Mouse (Mus musculus) G1E (cell line): Measurements from ENCODE around the gene Thsd4. TPM values are rescaled to one million over a fixed set of nuclear protein-coding genes. Genes with fewer than 3 reads are reported as not detected.
"Not testable (repeated sequence)": the region's sequence is repeated elsewhere in the genome, so short reads cannot be mapped to it uniquely, and the experiment has no call there.

ENCODE experiments used
- ATAC-seq: 2 replicates; pipeline ENCODE4 v1.8.0; 2016; ENCODE audit warnings: mild to moderate bottlenecking; ENCODE audit not compliant: insufficient number of reproducible peaks, poor library complexity, low FRiP score, severe bottlenecking; ENCODE audit errors: extremely low read depth
- DNase-seq: peaks from one replicate; pipeline ENCODE4 v3.0.0; 2012; ENCODE audit warnings: low spot score
- H3K27me3 ChIP-seq: 2 replicates; pipeline ENCODE4 v1.6.1; 2012; ENCODE audit warnings: mild to moderate bottlenecking, low read length, inconsistent platforms; ENCODE audit not compliant: insufficient read depth
- H3K36me3 ChIP-seq: replicated peaks from 2 replicates; pipeline ENCODE3; 2012; ENCODE audit warnings: mild to moderate bottlenecking, inconsistent platforms
- H3K4me1 ChIP-seq: 2 replicates; pipeline ENCODE4 v1.6.1; 2012; ENCODE audit warnings: low read depth, low read length, inconsistent platforms, mixed read lengths; ENCODE audit not compliant: insufficient read depth
- H3K4me3 ChIP-seq: 2 replicates; pipeline ENCODE4 v1.5.1; 2012; ENCODE audit warnings: low read depth, mild to moderate bottlenecking, inconsistent platforms, low read length, moderate library complexity, mixed read lengths
- H3K9me3 ChIP-seq: replicated peaks from 2 replicates; pipeline ENCODE4 v1.6.1; 2012; ENCODE audit warnings: inconsistent platforms
- CTCF ChIP-seq: IDR thresholded peaks from 2 replicates; pipeline ENCODE4 v1.5.1; 2012; ENCODE audit warnings: low read depth, low read length, inconsistent platforms, mixed read lengths
- GATA1 ChIP-seq: IDR thresholded peaks from 2 replicates; pipeline ENCODE4 v1.6.1; 2012; ENCODE audit warnings: borderline replicate concordance, low read length, inconsistent platforms, mixed read lengths
- GATA2 ChIP-seq: IDR thresholded peaks from 2 replicates; pipeline ENCODE4 v1.6.1; 2012; ENCODE audit warnings: low read depth, low read length, inconsistent platforms, borderline replicate concordance
- POLR2AphosphoS5 ChIP-seq: IDR thresholded peaks from 2 replicates; pipeline ENCODE4 v1.6.1; 2012; ENCODE audit warnings: low read depth, low read length, inconsistent platforms; ENCODE audit not compliant: insufficient replicate concordance
- TAL1 ChIP-seq: conservative IDR thresholded peaks from 2 replicates; pipeline ENCODE4 v1.6.1; 2012; ENCODE audit warnings: low read depth, low read length, inconsistent platforms, mixed read lengths
- polyA plus RNA-seq: library from polyadenylated mRNA; stranded (reverse); fragments of >175 nt; gene quantifications from 2 replicates; pipeline ENCODE4 v1.2.3, GENCODE M21; 2012
- total RNA-seq, 2 experiments: library from RNA; stranded (forward) in 1 of 2; stranded (reverse) in 1 of 2; fragments of 200-1000 nt in 1 of 2; fragments of >200 nt in 1 of 2; fragmentation: Nextera tagmentation in 1 of 2; gene quantifications; 2 replicates each; pipeline ENCODE4 v1.2.3; 2014 to 2017

Gene Thsd4
- total and polyA plus RNA-seq, 3 experiments: 1.8 to 2.8 (median 2.4) TPM

DNA sequence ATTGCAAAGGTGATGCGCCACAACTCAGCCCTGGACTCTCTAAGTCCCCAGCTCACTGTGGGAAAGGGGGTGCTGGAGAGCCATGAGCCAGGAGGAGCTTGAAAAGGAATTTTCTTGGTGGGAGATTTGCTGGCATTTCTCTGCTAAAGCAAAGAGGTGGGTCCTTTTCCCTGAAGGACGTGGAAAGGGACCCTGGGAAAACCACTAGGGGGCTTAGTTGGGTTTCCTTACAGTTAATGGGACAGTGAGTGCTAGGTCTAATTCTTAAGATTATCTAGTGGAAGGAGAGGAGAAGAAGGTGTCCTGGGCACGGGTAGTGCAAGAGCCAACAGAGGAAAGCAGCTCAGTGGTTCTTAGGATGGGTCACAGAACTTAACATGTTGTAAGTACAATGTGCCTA is 238.3 kb downstream of the Thsd4 start:
- ATAC-seq (no peak), DNase-seq (no peak)
- no peak overlapping the region for H3K4me3 ChIP-seq
- no peaks in the 10 kb centered on the region for H3K9me3 ChIP-seq
- TF ChIP-seq GATA1: no peak
- no peak for TF ChIP-seq TAL1
- no peak for TF ChIP-seq POLR2AphosphoS5
- no peak for TF ChIP-seq GATA2
- TF ChIP-seq CTCF: no peak
- no peaks in the 10 kb centered on the region for H3K36me3 ChIP-seq
- H3K4me1 ChIP-seq: peaks cover 27% of the 10 kb centered on the region
- peaks cover 27% of the 10 kb centered on the region for H3K27me3 ChIP-seq

DNA sequence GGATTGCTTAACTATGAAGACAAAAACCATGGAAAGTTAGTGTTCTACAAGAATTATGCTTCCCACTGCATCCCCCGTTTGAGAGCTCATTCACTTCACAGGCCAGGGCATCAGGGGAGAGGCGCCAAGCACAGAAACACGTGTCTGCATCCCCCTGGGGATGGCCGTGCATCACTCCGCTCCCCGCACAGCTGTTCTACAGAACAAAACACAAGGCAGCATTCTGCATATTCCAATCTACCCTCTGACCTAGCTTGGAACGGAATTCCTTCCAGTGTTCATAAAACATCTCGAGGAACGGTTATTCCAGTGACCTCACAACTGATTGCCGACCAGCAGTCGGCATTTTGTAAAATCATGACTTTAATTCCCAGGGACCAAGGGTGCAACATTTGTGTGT is 240.6 kb downstream of the Thsd4 start:
- TF ChIP-seq POLR2AphosphoS5 (no peak), CTCF (no peak), GATA1 (no peak), TAL1 (no peak), GATA2 (no peak)
- H3K9me3 ChIP-seq: no peaks in the 10 kb centered on the region
- no peaks in the 10 kb centered on the region for H3K36me3 ChIP-seq
- no peak for ATAC-seq
- no peak for DNase-seq
- peaks cover 27% of the 10 kb centered on the region for H3K27me3 ChIP-seq
- no peak overlapping the region for H3K4me3 ChIP-seq
- peaks cover 39% of the 10 kb centered on the region for H3K4me1 ChIP-seq

DNA sequence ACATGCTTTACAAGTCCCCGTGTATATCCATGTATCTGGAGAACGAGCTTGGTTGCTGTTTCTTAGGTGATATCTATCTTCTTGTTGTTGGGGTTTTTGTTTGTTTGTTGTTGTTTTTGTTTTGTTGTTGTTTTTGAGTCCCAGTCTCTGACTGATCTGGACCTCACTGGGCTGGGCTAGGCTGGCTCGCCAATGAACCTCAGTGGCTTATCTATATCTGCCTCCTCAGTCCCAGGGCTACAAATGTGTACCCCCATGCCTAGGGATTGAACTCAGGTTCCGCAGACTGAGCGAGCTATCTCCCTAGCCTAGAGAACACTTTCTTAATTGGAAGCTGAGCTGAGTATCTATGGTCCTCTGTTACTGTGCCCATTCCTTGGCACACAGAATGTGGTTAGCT is 241.1 kb downstream of the Thsd4 start:
- ATAC-seq (no peak), DNase-seq (no peak)
- H3K4me1 ChIP-seq: peaks cover 40% of the 10 kb centered on the region

DNA sequence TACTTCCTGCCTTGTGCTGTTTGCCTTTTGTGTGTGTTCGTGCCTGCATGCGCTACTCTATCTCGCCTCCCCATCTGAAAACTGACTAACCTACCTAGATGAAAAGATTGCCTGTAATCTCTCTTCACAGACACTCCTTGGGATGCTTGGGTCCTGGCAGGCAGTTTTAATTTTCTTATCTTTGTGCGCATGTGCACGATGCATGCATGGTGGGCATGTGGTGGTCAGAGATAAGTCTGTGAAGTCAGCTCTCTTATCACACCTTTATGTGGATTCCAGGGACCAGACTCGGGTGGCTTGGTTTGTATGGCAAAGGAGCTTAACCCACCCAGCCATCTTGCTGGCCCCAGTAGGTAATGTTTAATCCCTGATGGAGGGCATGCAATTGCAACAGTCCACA is 242.3 kb downstream of the Thsd4 start:
- TF ChIP-seq POLR2AphosphoS5 (no peak), GATA1 (no peak), GATA2 (peak; percentile 52; the same call in 1 of the 2 replicates), CTCF (no peak), TAL1 (peak; percentile 92)
- peaks cover 26% of the 10 kb centered on the region for H3K27me3 ChIP-seq
- no peaks in the 10 kb centered on the region for H3K36me3 ChIP-seq
- DNase-seq: peak; percentile 39
- peak; percentile 75 for ATAC-seq
- peaks cover 48% of the 10 kb centered on the region for H3K4me1 ChIP-seq
- H3K9me3 ChIP-seq: no peaks in the 10 kb centered on the region
- H3K4me3 ChIP-seq: peak overlapping the region; percentile 44; the same call in 1 of the 2 replicates

More for the DNA sequence above, 241.1 kb downstream of the Thsd4 start:
- Histone ChIP-seq H3K27me3 (peaks cover 27% of the 10 kb centered on the region), H3K9me3 (no peaks in the 10 kb centered on the region), H3K36me3 (no peaks in the 10 kb centered on the region), H3K4me3 (no peak overlapping the region; the same call in 1 of the 2 replicates)
- TF ChIP-seq TAL1: no peak
- no peak for TF ChIP-seq CTCF
- TF ChIP-seq POLR2AphosphoS5: no peak
- TF ChIP-seq GATA2: no peak

DNA sequence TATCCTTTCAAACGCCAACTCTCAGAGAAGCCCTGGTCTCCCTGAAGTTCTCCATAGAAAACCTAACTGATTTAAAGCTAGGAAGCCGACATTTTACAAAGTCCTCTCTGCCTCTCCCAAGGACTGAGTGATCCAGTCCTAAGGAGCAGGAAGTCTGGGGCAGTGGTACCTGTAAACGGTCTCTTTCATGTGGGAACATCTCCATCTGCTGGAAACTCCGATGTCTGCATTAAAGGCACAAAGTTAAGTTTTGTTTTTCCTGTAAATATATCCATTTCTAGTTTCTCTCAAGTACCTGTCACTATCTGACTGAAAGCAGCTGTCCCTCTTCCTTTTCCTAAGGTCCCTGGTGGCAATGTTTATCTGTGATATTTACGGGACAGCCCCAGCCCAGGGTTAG is 245.5 kb downstream of the Thsd4 start:
- H3K4me1 ChIP-seq: peaks cover 50% of the 10 kb centered on the region
- H3K9me3 ChIP-seq: no peaks in the 10 kb centered on the region
- ATAC-seq (no peak), DNase-seq (no peak)
- TF ChIP-seq CTCF (no peak), GATA2 (no peak), POLR2AphosphoS5 (no peak), TAL1 (no peak), GATA1 (no peak)
- peaks cover 13% of the 10 kb centered on the region for H3K27me3 ChIP-seq
- no peaks in the 10 kb centered on the region for H3K36me3 ChIP-seq
- H3K4me3 ChIP-seq: no peak overlapping the region

DNA sequence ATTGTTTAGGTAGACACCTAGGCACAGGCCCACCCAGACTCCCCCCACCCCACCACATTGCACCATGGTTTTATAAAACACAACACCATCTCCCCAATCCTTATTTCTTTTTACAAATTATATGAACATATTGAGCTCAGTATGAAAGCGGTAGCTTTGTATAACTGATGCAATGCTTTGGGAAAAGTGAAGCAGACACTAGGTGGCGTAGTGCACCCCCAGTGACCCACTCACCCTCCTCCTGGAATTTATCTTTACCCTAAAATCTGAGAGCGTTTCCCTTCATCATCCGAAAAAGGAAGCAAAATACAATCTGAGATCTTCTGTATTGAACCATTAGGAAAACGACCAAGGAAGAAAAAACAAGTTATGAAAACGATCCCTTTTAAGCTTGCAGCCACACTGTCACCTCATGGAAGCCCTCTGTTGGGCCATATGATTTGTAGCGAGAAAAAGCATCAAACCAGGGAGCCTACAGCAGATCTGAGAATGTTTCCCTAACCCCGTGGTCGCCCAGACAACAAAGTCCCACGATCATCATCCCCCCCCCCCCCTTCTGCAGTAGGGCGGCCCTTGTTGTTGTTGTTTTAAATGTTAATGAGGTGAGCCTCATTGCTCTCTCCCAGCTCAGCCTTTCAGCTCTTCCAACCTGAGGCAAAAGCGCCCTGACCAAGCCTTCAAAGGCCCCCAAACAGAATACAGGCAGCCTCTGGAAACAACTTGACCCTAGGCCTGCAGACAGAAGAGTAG is 246.3 kb downstream of the Thsd4 start:
- no peak for ATAC-seq
- DNase-seq: peak; percentile 10
- H3K4me1 ChIP-seq: peaks cover 42% of the 10 kb centered on the region
- H3K36me3 ChIP-seq: no peaks in the 10 kb centered on the region
- H3K9me3 ChIP-seq: no peaks in the 10 kb centered on the region
- H3K4me3 ChIP-seq: no peak overlapping the region
- TF ChIP-seq TAL1: no peak
- no peak for TF ChIP-seq POLR2AphosphoS5
- no peak for TF ChIP-seq GATA2
- TF ChIP-seq CTCF: no peak
- TF ChIP-seq GATA1: no peak
- peaks cover 11% of the 10 kb centered on the region for H3K27me3 ChIP-seq

DNA sequence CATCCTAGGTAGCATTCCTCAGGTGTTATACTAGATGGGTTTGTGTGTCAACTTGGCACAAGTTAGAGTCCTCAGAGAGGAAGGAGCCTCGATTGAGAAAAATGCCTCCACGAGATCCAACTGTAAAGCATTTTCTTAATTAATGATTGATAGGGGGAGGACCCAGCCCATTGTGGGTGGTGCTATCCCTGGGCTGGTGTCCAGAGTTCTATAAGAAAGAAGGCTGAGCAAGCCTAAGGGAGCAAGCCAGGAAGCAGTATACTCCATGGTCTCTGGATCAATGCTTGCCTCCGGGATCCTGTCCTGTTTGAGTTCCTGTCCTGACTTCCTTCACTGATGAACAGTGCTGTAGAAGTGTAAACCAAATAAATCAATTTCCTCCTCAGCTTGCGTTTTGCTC is 247.3 kb downstream of the Thsd4 start:
- no peak for TF ChIP-seq GATA2
- H3K4me3 ChIP-seq: no peak overlapping the region
- H3K36me3 ChIP-seq: no peaks in the 10 kb centered on the region
- H3K9me3 ChIP-seq: no peaks in the 10 kb centered on the region
- ATAC-seq: no peak
- H3K27me3 ChIP-seq: peaks cover 11% of the 10 kb centered on the region
- peaks cover 38% of the 10 kb centered on the region for H3K4me1 ChIP-seq
- no peak for DNase-seq

DNA sequence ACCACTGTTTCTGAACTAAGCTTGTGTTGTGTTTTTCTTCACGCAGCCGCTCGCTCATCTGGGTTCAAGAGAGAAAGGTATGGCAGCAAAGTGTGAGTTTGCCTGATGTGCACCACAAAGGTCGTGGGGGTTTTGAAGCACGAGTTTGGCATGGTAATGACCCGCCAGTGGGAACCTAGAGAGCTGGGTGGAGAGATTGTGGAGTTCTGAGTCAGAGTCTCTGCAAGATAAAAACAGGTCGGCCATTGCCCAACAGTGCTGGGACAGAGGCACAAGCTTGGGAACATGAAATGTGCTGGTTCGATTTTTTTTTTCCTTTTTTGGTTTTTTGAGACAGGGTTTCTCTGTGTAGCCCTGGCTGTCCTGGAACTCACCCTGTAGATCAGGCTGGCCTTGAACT is 249.5 kb downstream of the Thsd4 start:
- ATAC-seq, H3K27me3 ChIP-seq, H3K36me3 ChIP-seq, H3K9me3 ChIP-seq, DNase-seq: not testable (repeated sequence)
- peaks cover 21% of the 10 kb centered on the region; the same call in 1 of the 2 replicates for H3K4me1 ChIP-seq
- H3K4me3 ChIP-seq: peak overlapping the region; percentile 30; the same call in 1 of the 2 replicates
